Mouse (Mus musculus): ENCODE measurements around the gene Gata5. TPM values are rescaled to one million over a fixed set of nuclear protein-coding genes. Genes with fewer than 3 reads are reported as not detected.
A peak's percentile ranks its signal among the peaks of the same experiment; 100 is the strongest.

Gata5 gene
- polyA plus RNA-seq, 1 experiment from 2014 or later: 0.83 TPM

DNA sequence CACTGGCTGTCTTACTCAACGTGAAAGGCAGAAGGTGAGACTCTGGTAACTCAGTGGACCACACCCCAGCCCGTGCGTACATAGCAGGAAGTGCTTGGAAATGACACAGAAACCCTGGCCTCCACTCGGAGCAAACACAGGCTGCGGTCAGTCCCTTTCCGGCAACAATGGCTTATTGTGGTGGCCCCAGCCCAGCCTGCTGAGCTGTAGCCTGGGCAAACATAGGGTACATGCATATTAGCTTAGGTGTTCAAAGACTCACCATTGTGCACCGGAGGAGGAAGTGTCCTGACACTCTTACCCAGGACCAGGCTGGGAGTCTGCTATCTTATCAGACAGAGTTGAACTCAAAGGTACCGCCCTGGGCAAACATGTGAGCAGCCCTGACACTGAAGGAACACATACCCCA lies 57.6 kb downstream of the Gata5 start:
- WGBS: 79% methylated on average over 8 of the region's 8 CpGs
- H3K9me3 ChIP-seq (replicated peaks): no peaks in the 10 kb centered on the region
- peaks cover 13% of the 10 kb centered on the region for H3K27me3 ChIP-seq (ENCODE audit: low read depth, poor library complexity, severe bottlenecking)
- H3K4me1 ChIP-seq: peaks cover 38% of the 10 kb centered on the region
- H3K27ac ChIP-seq: peak overlapping the region; percentile 7; the same call in 1 of the 2 replicates
- no peak for DNase-seq (ENCODE audit: low spot score)
- H3K4me3 ChIP-seq: no peak overlapping the region
- H3K36me3 ChIP-seq: no peaks in the 10 kb centered on the region

GRCm38 (mm10) chr2:180276385-180276784 lies 58.1 kb downstream of the Gata5 start:
- 65% methylated on average over 4 of the region's 4 CpGs for WGBS

DNA sequence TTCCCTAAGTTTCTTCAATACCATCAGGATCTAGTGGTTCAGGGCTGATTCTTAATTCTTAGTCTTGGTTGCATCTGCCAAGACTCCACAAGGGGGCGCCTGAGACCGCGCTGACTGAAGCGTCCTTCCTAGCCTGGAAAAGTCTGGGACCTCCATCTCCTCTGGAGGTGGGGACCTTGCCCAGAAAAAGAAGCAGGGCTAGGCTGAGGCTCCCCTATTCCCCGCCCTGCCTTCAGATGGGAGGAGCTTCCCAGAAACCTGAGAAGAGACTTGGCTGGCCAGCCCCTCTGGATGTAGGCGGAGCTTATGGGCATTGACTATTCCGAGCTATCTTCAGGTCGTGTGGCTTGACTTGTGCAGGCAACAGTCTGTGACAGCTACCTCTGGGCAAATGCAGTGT lies 58.7 kb downstream of the Gata5 start:
- Histone ChIP-seq H3K27me3 (ENCODE audit: low read depth, poor library complexity, severe bottlenecking) (peaks cover 13% of the 10 kb centered on the region), H3K9me3 (replicated peaks) (no peaks in the 10 kb centered on the region), H3K4me1 (peaks cover 48% of the 10 kb centered on the region), H3K36me3 (peaks cover 8% of the 10 kb centered on the region; the same call in 1 of the 2 replicates), H3K4me3 (no peak overlapping the region; the same call in 1 of the 2 replicates), H3K27ac (no peak overlapping the region)
- WGBS: 1% methylated on average over 8 of the region's 8 CpGs
- DNase-seq (ENCODE audit: low spot score): peak; percentile 94

More at GRCm38 (mm10) chr2:180276385-180276784, 58.1 kb downstream of the Gata5 start:
- no peak overlapping the region for H3K4me3 ChIP-seq
- H3K27me3 ChIP-seq (ENCODE audit: low read depth, poor library complexity, severe bottlenecking): peaks cover 13% of the 10 kb centered on the region
- no peak overlapping the region for H3K27ac ChIP-seq
- H3K9me3 ChIP-seq (replicated peaks): no peaks in the 10 kb centered on the region
- H3K4me1 ChIP-seq: peaks cover 42% of the 10 kb centered on the region
- 0 out of 2 replicates have a peak, but pooled peaks cover 2% of the 10 kb centered on the region for H3K36me3 ChIP-seq
- DNase-seq (ENCODE audit: low spot score): no peak

Other genes with a start within 250 kb of the Gata5 start
- gene Hrh3, start 230.2 kb downstream of the Gata5 start, polyA plus RNA-seq (2016; fragmentation: Nextera tagmentation; extraction: Ambion mirVana): not detected in 2 replicates
- 18.5 and 25.6 TPM in 2 replicates for gene Osbpl2, start 215.4 kb downstream of the Gata5 start, polyA plus RNA-seq (2016; fragmentation: Nextera tagmentation; extraction: Ambion mirVana)
- gene Adrm1, start 163.2 kb downstream of the Gata5 start, polyA plus RNA-seq (2016; fragmentation: Nextera tagmentation; extraction: Ambion mirVana): 264 and 295 TPM in 2 replicates
- 18.1 and 18.2 TPM in 2 replicates for gene Lama5, start 108.8 kb downstream of the Gata5 start, polyA plus RNA-seq (2016; fragmentation: Nextera tagmentation; extraction: Ambion mirVana)
- gene Rps21, start 77.3 kb downstream of the Gata5 start, polyA plus RNA-seq (2016; fragmentation: Nextera tagmentation; extraction: Ambion mirVana): 530 and 637 TPM in 2 replicates
- 14.6 and 16.4 TPM in 2 replicates for gene Cables2, start 61.2 kb downstream of the Gata5 start, polyA plus RNA-seq (2016; fragmentation: Nextera tagmentation; extraction: Ambion mirVana)
- 0.50 and 0.78 TPM in 2 replicates for gene Rbbp8nl, start 44.8 kb downstream of the Gata5 start, polyA plus RNA-seq (2016; fragmentation: Nextera tagmentation; extraction: Ambion mirVana)
- gene Slco4a1, start 121.5 kb upstream of the Gata5 start, polyA plus RNA-seq (2016; fragmentation: Nextera tagmentation; extraction: Ambion mirVana): 0.41 and 1.8 TPM in 2 replicates
- 0.11 and 0.28 TPM in 2 replicates for gene Ntsr1, start 165.3 kb upstream of the Gata5 start, polyA plus RNA-seq (2016; fragmentation: Nextera tagmentation; extraction: Ambion mirVana)
- 33.8 and 38.3 TPM in 2 replicates for gene Mrgbp, start 246.6 kb upstream of the Gata5 start, polyA plus RNA-seq (2016; fragmentation: Nextera tagmentation; extraction: Ambion mirVana)